Mouse (Mus musculus) liver, embryonic 12.5 days (tissue): Measurements from ENCODE around the gene Nptx1. TPM values are rescaled to one million over a fixed set of nuclear protein-coding genes. Genes with fewer than 3 reads are reported as not detected.

Source experiments
- ATAC-seq: fragments of 200-750 bp; cut with Nextera tagmentation; 2 replicates; pipeline ENCODE4 v1.8.0; 2017; ENCODE audit warnings: moderate number of reproducible peaks, mild to moderate bottlenecking, moderate library complexity
- H3K27ac ChIP-seq: fragments of 300-500 bp; sonication (generic); 2 replicates; pipeline ENCODE4 v1.5.1; 2016; ENCODE audit warnings: mild to moderate bottlenecking
- H3K27me3 ChIP-seq: fragments of 300-500 bp; sonication (generic); replicated peaks from 2 replicates; pipeline ENCODE4 v1.6.1; 2016; ENCODE audit warnings: mild to moderate bottlenecking, moderate library complexity
- H3K36me3 ChIP-seq: fragments of 300-500 bp; sonication (generic); 2 replicates; pipeline ENCODE4 v1.6.1; 2016; ENCODE audit warnings: mild to moderate bottlenecking, moderate library complexity
- H3K4me1 ChIP-seq: fragments of 300-500 bp; sonication (generic); 2 replicates; pipeline ENCODE4 v1.6.1; 2016
- H3K4me2 ChIP-seq: fragments of 300-500 bp; sonication (generic); 2 replicates; pipeline ENCODE4 v1.6.1; 2016; ENCODE audit warnings: mild to moderate bottlenecking, moderate library complexity
- H3K4me3 ChIP-seq: fragments of 300-500 bp; sonication (generic); 2 replicates; pipeline ENCODE4 v1.5.1; 2016; ENCODE audit warnings: mild to moderate bottlenecking, moderate library complexity
- H3K9ac ChIP-seq: fragments of 300-500 bp; sonication (generic); 2 replicates; pipeline ENCODE4 v1.6.1; 2016; ENCODE audit warnings: mild to moderate bottlenecking, moderate library complexity
- H3K9me3 ChIP-seq: fragments of 300-500 bp; sonication (generic); replicated peaks from 2 replicates; pipeline ENCODE4 v1.6.1; 2016; ENCODE audit warnings: mild to moderate bottlenecking, moderate library complexity
- WGBS: fragments of 180-500 bp; shearing (Covaris S2); methylation state at CpG from one replicate; pipeline ENCODE4 v1.1.7; 2016; ENCODE audit not compliant: insufficient replicate concordance; 5-methylcytosine and 5-hydroxymethylcytosine counted together
- polyA plus RNA-seq: library from polyadenylated mRNA; unstranded; fragments of >200 nt; fragmentation: Nextera tagmentation; extraction: Ambion mirVana; gene quantifications from 2 replicates; pipeline ENCODE4 v1.2.1, GENCODE M21; 2016

Gene Nptx1
- polyA plus RNA-seq, 1 experiment from 2014 or later: 0.06 TPM

- Histone ChIP-seq H3K9me3 (no peaks in the 10 kb centered on the region), H3K4me3 (no peak overlapping the region), H3K27ac (no peak overlapping the region), H3K4me2 (no peak overlapping the region), H3K4me1 (no peaks in the 10 kb centered on the region), H3K9ac (no peak overlapping the region), H3K27me3 (peaks cover 87% of the 10 kb centered on the region), H3K36me3 (no peaks in the 10 kb centered on the region)
- WGBS: 61% methylated on average over 9 of the region's 9 CpGs
- no peak for ATAC-seq
Measured at GRCm38 (mm10) chr11:119563166-119563565, 15.6 kb upstream of the Nptx1 start.

- Histone ChIP-seq H3K9ac (no peak overlapping the region), H3K27ac (no peak overlapping the region), H3K4me2 (no peak overlapping the region), H3K27me3 (peaks cover 94% of the 10 kb centered on the region), H3K4me1 (no peaks in the 10 kb centered on the region), H3K4me3 (no peak overlapping the region), H3K36me3 (no peaks in the 10 kb centered on the region), H3K9me3 (no peaks in the 10 kb centered on the region)
- 43% methylated on average over 6 of the region's 6 CpGs for WGBS
- ATAC-seq: no peak
Measured at GRCm38 (mm10) chr11:119562286-119562685, 14.7 kb upstream of the Nptx1 start.

GRCm38 (mm10) chr11:119558870-119559610 is 11.5 kb upstream of the Nptx1 start:
- ATAC-seq: no peak
- Histone ChIP-seq H3K27ac (no peak overlapping the region), H3K27me3 (peaks cover 94% of the 10 kb centered on the region), H3K9ac (no peak overlapping the region), H3K9me3 (no peaks in the 10 kb centered on the region), H3K4me1 (no peaks in the 10 kb centered on the region), H3K36me3 (no peaks in the 10 kb centered on the region), H3K4me3 (no peak overlapping the region), H3K4me2 (no peak overlapping the region)
- WGBS: 38% methylated on average over 9 of the region's 9 CpGs

GRCm38 (mm10) chr11:119557940-119558869 is 10.7 kb upstream of the Nptx1 start:
- WGBS: 38% methylated on average over 17 of the region's 17 CpGs
- H3K36me3 ChIP-seq: no peaks in the 10 kb centered on the region
- H3K4me1 ChIP-seq: no peaks in the 10 kb centered on the region
- H3K9me3 ChIP-seq: no peaks in the 10 kb centered on the region
- no peak overlapping the region for H3K9ac ChIP-seq
- H3K27me3 ChIP-seq: peaks cover 94% of the 10 kb centered on the region
- no peak overlapping the region for H3K27ac ChIP-seq
- H3K4me3 ChIP-seq: no peak overlapping the region
- no peak for ATAC-seq
- no peak overlapping the region for H3K4me2 ChIP-seq

GRCm38 (mm10) chr11:119555170-119555569 is 7.6 kb upstream of the Nptx1 start:
- peaks cover 96% of the 10 kb centered on the region for H3K27me3 ChIP-seq

GRCm38 (mm10) chr11:119554706-119555105 is 7.2 kb upstream of the Nptx1 start:
- H3K27ac ChIP-seq: no peak overlapping the region
- H3K27me3 ChIP-seq: peaks cover 96% of the 10 kb centered on the region

More at GRCm38 (mm10) chr11:119555170-119555569, 7.6 kb upstream of the Nptx1 start:
- no peaks in the 10 kb centered on the region for H3K9me3 ChIP-seq
- no peak overlapping the region for H3K4me3 ChIP-seq
- ATAC-seq: no peak
- 65% methylated on average over 7 of the region's 7 CpGs for WGBS
- H3K36me3 ChIP-seq: no peaks in the 10 kb centered on the region
- no peak overlapping the region for H3K9ac ChIP-seq
- 0 out of 2 replicates have a peak, but pooled peaks cover 6% of the 10 kb centered on the region for H3K4me1 ChIP-seq
- H3K27ac ChIP-seq: no peak overlapping the region
- H3K4me2 ChIP-seq: no peak overlapping the region

GRCm38 (mm10) chr11:119552902-119553802 is 5.6 kb upstream of the Nptx1 start:
- no peaks in the 10 kb centered on the region for H3K36me3 ChIP-seq
- H3K4me2 ChIP-seq: no peak overlapping the region
- H3K27me3 ChIP-seq: peaks cover 98% of the 10 kb centered on the region
- WGBS: 52% methylated on average over 9 of the region's 9 CpGs
- no peak overlapping the region for H3K9ac ChIP-seq
- no peak for ATAC-seq
- no peak overlapping the region for H3K27ac ChIP-seq
- H3K4me3 ChIP-seq: no peak overlapping the region
- no peaks in the 10 kb centered on the region for H3K9me3 ChIP-seq
- H3K4me1 ChIP-seq: peaks cover 20% of the 10 kb centered on the region

More at GRCm38 (mm10) chr11:119554706-119555105, 7.2 kb upstream of the Nptx1 start:
- no peaks in the 10 kb centered on the region for H3K36me3 ChIP-seq
- WGBS: 68% methylated on average over 7 of the region's 7 CpGs
- H3K4me2 ChIP-seq: no peak overlapping the region
- H3K4me1 ChIP-seq: 0 out of 2 replicates have a peak, but pooled peaks cover 6% of the 10 kb centered on the region
- no peak overlapping the region for H3K9ac ChIP-seq
- no peak overlapping the region for H3K4me3 ChIP-seq
- no peak for ATAC-seq
- H3K9me3 ChIP-seq: no peaks in the 10 kb centered on the region

- H3K4me2 ChIP-seq: no peak overlapping the region
- H3K9ac ChIP-seq: no peak overlapping the region
- peaks cover 29% of the 10 kb centered on the region for H3K4me1 ChIP-seq
- no peak overlapping the region for H3K4me3 ChIP-seq
- H3K9me3 ChIP-seq: no peaks in the 10 kb centered on the region
- ATAC-seq: no peak
- 12% methylated on average over 1 of the region's 1 CpGs for WGBS
- H3K27me3 ChIP-seq: peaks cover 98% of the 10 kb centered on the region
- H3K36me3 ChIP-seq: no peaks in the 10 kb centered on the region
- no peak overlapping the region for H3K27ac ChIP-seq
Measured at GRCm38 (mm10) chr11:119552301-119552700, 4.7 kb upstream of the Nptx1 start.

GRCm38 (mm10) chr11:119551468-119551867 is 3.9 kb upstream of the Nptx1 start:
- Histone ChIP-seq H3K9me3 (no peaks in the 10 kb centered on the region), H3K4me1 (peaks cover 36% of the 10 kb centered on the region), H3K27ac (no peak overlapping the region), H3K9ac (no peak overlapping the region), H3K4me2 (no peak overlapping the region), H3K36me3 (no peaks in the 10 kb centered on the region), H3K4me3 (no peak overlapping the region), H3K27me3 (peaks cover 98% of the 10 kb centered on the region)
- ATAC-seq: no peak
- 47% methylated on average over 3 of the region's 3 CpGs for WGBS

GRCm38 (mm10) chr11:119550546-119551335 is 3.2 kb upstream of the Nptx1 start:
- Histone ChIP-seq H3K27ac (no peak overlapping the region), H3K9ac (no peak overlapping the region), H3K36me3 (no peaks in the 10 kb centered on the region), H3K9me3 (no peaks in the 10 kb centered on the region), H3K4me2 (no peak overlapping the region), H3K4me3 (no peak overlapping the region), H3K4me1 (peaks cover 36% of the 10 kb centered on the region), H3K27me3 (peaks cover 98% of the 10 kb centered on the region)
- ATAC-seq: no peak
- 49% methylated on average over 10 of the region's 10 CpGs for WGBS

- Histone ChIP-seq H3K27me3 (peaks cover 100% of the 10 kb centered on the region), H3K36me3 (no peaks in the 10 kb centered on the region), H3K27ac (no peak overlapping the region), H3K4me2 (peak overlapping the region; percentile 55), H3K4me3 (peak overlapping the region; percentile 28), H3K4me1 (peaks cover 36% of the 10 kb centered on the region), H3K9me3 (no peaks in the 10 kb centered on the region), H3K9ac (no peak overlapping the region)
- WGBS: 1% methylated on average over 43 of the region's 43 CpGs
- ATAC-seq: no peak
Measured at GRCm38 (mm10) chr11:119549371-119549811, 1.8 kb upstream of the Nptx1 start.
